Mouse (Mus musculus) neural tube, embryonic 12.5 days (tissue): ENCODE measurements around the gene Eif2s2. TPM values are rescaled to one million over a fixed set of nuclear protein-coding genes. Genes with fewer than 3 reads are reported as not detected.
A peak's percentile ranks its signal among the peaks of the same experiment; 100 is the strongest.
"Not testable (repeated sequence)": the region's sequence is repeated elsewhere in the genome, so short reads cannot be mapped to it uniquely, and the experiment has no call there.

Source experiments
- ATAC-seq: fragments of 200-750 bp; cut with Nextera tagmentation; 2 replicates; pipeline ENCODE4 v1.8.0; 2017; ENCODE audit warnings: low read depth, mild to moderate bottlenecking, moderate TSS enrichment, moderate library complexity; ENCODE audit not compliant: low FRiP score
- H3K27ac ChIP-seq: fragments of 300-500 bp; sonication (generic); 2 replicates; pipeline ENCODE4 v1.5.1; 2016
- H3K27me3 ChIP-seq: fragments of 300-500 bp; sonication (generic); replicated peaks from 2 replicates; pipeline ENCODE4 v1.6.1; 2016; ENCODE audit warnings: mild to moderate bottlenecking
- H3K36me3 ChIP-seq: fragments of 300-500 bp; sonication (generic); 2 replicates; pipeline ENCODE4 v1.6.1; 2016; ENCODE audit warnings: mild to moderate bottlenecking
- H3K4me1 ChIP-seq: fragments of 300-500 bp; sonication (generic); 2 replicates; pipeline ENCODE4 v1.6.1; 2016
- H3K4me2 ChIP-seq: fragments of 300-500 bp; sonication (generic); replicated peaks from 2 replicates; pipeline ENCODE4 v1.6.1; 2016; ENCODE audit warnings: mild to moderate bottlenecking
- H3K4me3 ChIP-seq: fragments of 300-500 bp; sonication (generic); 2 replicates; pipeline ENCODE4 v1.5.1; 2016
- H3K9ac ChIP-seq: fragments of 300-500 bp; sonication (generic); 2 replicates; pipeline ENCODE4 v1.6.1; 2016; ENCODE audit warnings: mild to moderate bottlenecking
- H3K9me3 ChIP-seq: fragments of 300-500 bp; sonication (generic); 2 replicates; pipeline ENCODE4 v1.6.1; 2016; ENCODE audit warnings: mild to moderate bottlenecking
- WGBS: fragments of 180-500 bp; shearing (Covaris S2); methylation state at CpG from one replicate; pipeline ENCODE4 v1.1.7; 2016; 5-methylcytosine and 5-hydroxymethylcytosine counted together
- polyA plus RNA-seq: library from polyadenylated mRNA; unstranded; fragments of >200 nt; fragmentation: Nextera tagmentation; extraction: Ambion mirVana; gene quantifications from 2 replicates; pipeline ENCODE4 v1.2.1, GENCODE M21; 2016

Gene Eif2s2
- 83.6 and 88.1 TPM in 2 replicates for polyA plus RNA-seq

- WGBS, result under 1% methylated on average over 75 of the region's 75 CpGs
- peaks cover 11% of the 10 kb centered on the region for H3K4me1 ChIP-seq
- ATAC-seq, result peak; percentile 96
These were observed at the start of gene Eif2s2 for GRCm38 (mm10) chr2:154892201-154893044. Eif2s2 (minus strand) TSS chr2:154892935.

GRCm38 (mm10) chr2:154941952-154942351, 49.2 kb upstream of the Eif2s2 start:
- Histone ChIP-seq H3K9me3 (no peaks in the 10 kb centered on the region), H3K4me1 (peaks cover 5% of the 10 kb centered on the region; the same call in 1 of the 2 replicates)
- no peak for ATAC-seq

More at GRCm38 (mm10) chr2:154892201-154893044, at the start of gene Eif2s2:
- H3K9ac ChIP-seq, result peak within 1 kb of the TSS; percentile 88
- peaks cover 5% of the 10 kb centered on the region; the same call in 1 of the 2 replicates for H3K36me3 ChIP-seq
- 0 out of 2 replicates have a peak, but pooled peaks cover 3% of the 10 kb centered on the region for H3K27me3 ChIP-seq
- H3K9me3 ChIP-seq, result no peaks in the 10 kb centered on the region
- H3K4me3 ChIP-seq, result peak within 1 kb of the TSS; percentile 93
- no peak within 1 kb of the TSS; the same call in 1 of the 2 replicates for H3K27ac ChIP-seq
- peak within 1 kb of the TSS; percentile 83 for H3K4me2 ChIP-seq

GRCm38 (mm10) chr2:154937547-154938390, 45.0 kb upstream of the Eif2s2 start:
- Histone ChIP-seq H3K36me3 (no peaks in the 10 kb centered on the region), H3K27me3 (no peaks in the 10 kb centered on the region), H3K4me2 (no peak overlapping the region), H3K4me1 (0 out of 2 replicates have a peak, but pooled peaks cover 3% of the 10 kb centered on the region), H3K9ac (no peak overlapping the region), H3K4me3 (no peak overlapping the region), H3K27ac (no peak overlapping the region), H3K9me3 (no peaks in the 10 kb centered on the region)
- WGBS, result 81% methylated on average over 8 of the region's 8 CpGs
- ATAC-seq, result no peak

More at GRCm38 (mm10) chr2:154941952-154942351, 49.2 kb upstream of the Eif2s2 start:
- WGBS, result 83% methylated on average over 10 of the region's 10 CpGs
- Histone ChIP-seq H3K27ac (no peak overlapping the region), H3K27me3 (no peaks in the 10 kb centered on the region), H3K36me3 (no peaks in the 10 kb centered on the region), H3K4me3 (no peak overlapping the region), H3K4me2 (no peak overlapping the region), H3K9ac (no peak overlapping the region)

GRCm38 (mm10) chr2:154936536-154937155, 43.9 kb upstream of the Eif2s2 start:
- no peak overlapping the region for H3K4me3 ChIP-seq
- 80% methylated on average over 11 of the region's 11 CpGs for WGBS
- no peaks in the 10 kb centered on the region for H3K36me3 ChIP-seq
- no peaks in the 10 kb centered on the region for H3K9me3 ChIP-seq
- H3K27me3 ChIP-seq, result no peaks in the 10 kb centered on the region
- no peak for ATAC-seq
- H3K4me2 ChIP-seq, result no peak overlapping the region
- no peaks in the 10 kb centered on the region for H3K4me1 ChIP-seq
- no peak overlapping the region for H3K27ac ChIP-seq
- H3K9ac ChIP-seq, result no peak overlapping the region

GRCm38 (mm10) chr2:154936106-154936505, 43.4 kb upstream of the Eif2s2 start:
- H3K4me2 ChIP-seq, result no peak overlapping the region
- WGBS, result 77% methylated on average over 6 of the region's 6 CpGs
- no peaks in the 10 kb centered on the region for H3K36me3 ChIP-seq
- no peaks in the 10 kb centered on the region for H3K4me1 ChIP-seq
- H3K27me3 ChIP-seq, result 0 out of 2 replicates have a peak, but pooled peaks cover 3% of the 10 kb centered on the region
- no peak overlapping the region for H3K27ac ChIP-seq
- no peak for ATAC-seq
- no peak overlapping the region for H3K9ac ChIP-seq
- no peaks in the 10 kb centered on the region for H3K9me3 ChIP-seq
- H3K4me3 ChIP-seq, result no peak overlapping the region

- Histone ChIP-seq H3K27ac (no peak overlapping the region), H3K4me2 (no peak overlapping the region), H3K9ac (no peak overlapping the region), H3K4me1 (no peaks in the 10 kb centered on the region), H3K27me3 (0 out of 2 replicates have a peak, but pooled peaks cover 12% of the 10 kb centered on the region), H3K36me3 (no peaks in the 10 kb centered on the region), H3K4me3 (no peak overlapping the region), H3K9me3 (no peaks in the 10 kb centered on the region)
- WGBS, result 80% methylated on average over 4 of the region's 4 CpGs
- ATAC-seq, result no peak
These were observed 41.1 kb upstream of the Eif2s2 start for GRCm38 (mm10) chr2:154933884-154934283.

- no peaks in the 10 kb centered on the region for H3K4me1 ChIP-seq
- no peak overlapping the region for H3K4me2 ChIP-seq
- no peak overlapping the region for H3K9ac ChIP-seq
- no peak for ATAC-seq
- H3K27me3 ChIP-seq, result peaks cover 27% of the 10 kb centered on the region; the same call in 1 of the 2 replicates
- H3K36me3 ChIP-seq, result no peaks in the 10 kb centered on the region
- WGBS, result 39% methylated on average over 2 of the region's 2 CpGs
- H3K9me3 ChIP-seq, result no peaks in the 10 kb centered on the region
- H3K4me3 ChIP-seq, result no peak overlapping the region
- no peak overlapping the region for H3K27ac ChIP-seq
These were observed 35.6 kb upstream of the Eif2s2 start for GRCm38 (mm10) chr2:154928298-154928697.

GRCm38 (mm10) chr2:154926843-154927242, 34.1 kb upstream of the Eif2s2 start:
- peaks cover 27% of the 10 kb centered on the region; the same call in 1 of the 2 replicates for H3K27me3 ChIP-seq
- H3K4me3 ChIP-seq, result no peak overlapping the region
- H3K4me2 ChIP-seq, result no peak overlapping the region
- H3K27ac ChIP-seq, result no peak overlapping the region
- H3K4me1 ChIP-seq, result no peaks in the 10 kb centered on the region
- no peaks in the 10 kb centered on the region for H3K36me3 ChIP-seq
- H3K9ac ChIP-seq, result no peak overlapping the region
- no peaks in the 10 kb centered on the region for H3K9me3 ChIP-seq
- ATAC-seq, result no peak
- WGBS, result 69% methylated on average over 6 of the region's 6 CpGs

GRCm38 (mm10) chr2:154925411-154926031, 32.8 kb upstream of the Eif2s2 start:
- Histone ChIP-seq H3K9me3 (no peaks in the 10 kb centered on the region), H3K4me3 (no peak overlapping the region), H3K9ac (no peak overlapping the region), H3K36me3 (no peaks in the 10 kb centered on the region), H3K27me3 (peaks cover 23% of the 10 kb centered on the region; the same call in 1 of the 2 replicates), H3K4me2 (no peak overlapping the region), H3K4me1 (no peaks in the 10 kb centered on the region), H3K27ac (no peak overlapping the region)
- WGBS, result 45% methylated on average over 7 of the region's 7 CpGs
- ATAC-seq, result no peak

- H3K27me3 ChIP-seq, result peaks cover 17% of the 10 kb centered on the region; the same call in 1 of the 2 replicates
- WGBS, result no CpG with 5 or more reads among the region's 4 CpGs
- not testable (repeated sequence) for H3K27ac ChIP-seq, H3K4me1 ChIP-seq, H3K4me2 ChIP-seq, H3K9ac ChIP-seq, H3K9me3 ChIP-seq, ATAC-seq, H3K36me3 ChIP-seq, H3K4me3 ChIP-seq
These were observed 29.4 kb upstream of the Eif2s2 start for GRCm38 (mm10) chr2:154922134-154922533.

GRCm38 (mm10) chr2:154920896-154921295, 28.2 kb upstream of the Eif2s2 start:
- H3K27me3 ChIP-seq, result peaks cover 17% of the 10 kb centered on the region; the same call in 1 of the 2 replicates
- no peak overlapping the region for H3K4me3 ChIP-seq
- H3K4me2 ChIP-seq, result no peak overlapping the region
- no peaks in the 10 kb centered on the region for H3K4me1 ChIP-seq
- no peaks in the 10 kb centered on the region for H3K36me3 ChIP-seq
- no peak for ATAC-seq
- H3K9me3 ChIP-seq, result no peaks in the 10 kb centered on the region
- no peak overlapping the region for H3K9ac ChIP-seq
- 85% methylated on average over 7 of the region's 7 CpGs for WGBS
- no peak overlapping the region for H3K27ac ChIP-seq
